Mouse (Mus musculus): ENCODE results near the gene Prr13. TPM values are rescaled to one million over a fixed set of nuclear protein-coding genes. Genes with fewer than 3 reads are reported as not detected.

Gene Prr13
- total and polyA plus RNA-seq, 3 experiments = 17.3 to 73.3 TPM; not detected in 1

DNA sequence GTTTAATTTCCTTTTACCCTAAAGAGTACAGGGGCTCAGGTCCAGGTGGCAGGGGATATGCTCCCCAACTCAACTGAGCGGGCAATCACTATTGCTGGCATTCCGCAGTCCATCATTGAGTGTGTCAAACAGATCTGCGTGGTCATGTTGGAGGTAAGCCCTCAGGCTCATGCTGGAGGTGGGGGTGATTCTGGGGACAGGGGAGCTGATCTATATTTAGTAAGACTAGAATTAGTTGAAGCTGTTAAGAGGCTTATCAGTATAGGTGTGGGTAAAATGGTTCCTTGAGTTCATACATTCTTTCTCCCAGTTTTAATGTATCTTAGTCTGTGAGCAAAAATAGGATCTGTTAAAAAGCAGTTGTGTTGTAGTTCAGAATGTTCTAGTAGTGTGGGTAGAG, 24.3 kb downstream of the Prr13 start:
- H3K27me3 ChIP-seq (ENCODE audit: control insufficient read depth in 1 of 2, insufficient read depth in 2 of 2, low read length in 2 of 2) = no peaks in the 10 kb centered on the region
- DNase-seq (ENCODE audit: low read depth, low spot score) = no peak
- H3K9ac ChIP-seq (ENCODE audit: control insufficient read depth, low read depth, low read length, poor library complexity, severe bottlenecking) = no peak overlapping the region
- H3K79me2 ChIP-seq (ENCODE audit: control insufficient read depth, insufficient read depth, low read length, poor library complexity) = peaks cover 31% of the 10 kb centered on the region
- no peaks in the 10 kb centered on the region for H3K4me1 ChIP-seq (ENCODE audit: control insufficient read depth in 1 of 2, insufficient read depth in 2 of 2, low read length in 2 of 2)
- no peak for TF ChIP-seq MXI1 (IDR thresholded peaks at IDR 0.05; ENCODE audit: low read depth, low read length)
- no peak for TF ChIP-seq TAL1 (IDR thresholded peaks at IDR 0.05; ENCODE audit: low read length)
- no peak for TF ChIP-seq MAX (IDR thresholded peaks at IDR 0.05; ENCODE audit: low read length)
- TF ChIP-seq POLR2AphosphoS2 (IDR thresholded peaks at IDR 0.05; ENCODE audit: low read length) = 0 out of 2 replicates have a peak, but pooled peaks have one; percentile 34
- TF ChIP-seq USF2 (IDR thresholded peaks at IDR 0.05; ENCODE audit: borderline replicate concordance in 1 of 2, insufficient read depth in 1 of 2, low read depth in 1 of 2, low read length in 2 of 2) = 0 out of 4 replicates have a peak, but pooled peaks of 1 of the 2 experiments have one; percentile 7
- TF ChIP-seq HCFC1 (IDR thresholded peaks at IDR 0.05; ENCODE audit: low read depth, low read length) = no peak
- no peak for TF ChIP-seq BHLHE40 (IDR thresholded peaks at IDR 0.05; ENCODE audit: borderline replicate concordance, low read depth, low read length)
- H3K4me3 ChIP-seq (ENCODE audit: control insufficient read depth in 1 of 2, insufficient read depth in 1 of 2, low read depth in 2 of 2, low read length in 2 of 2) = no peak overlapping the region
- no peaks in the 10 kb centered on the region for H3K9me3 ChIP-seq (replicated peaks; ENCODE audit: insufficient read depth, low read length)
- no peak overlapping the region for H3K27ac ChIP-seq (ENCODE audit: control insufficient read depth, low read depth, low read length)
- peaks cover 23 to 73% of the 10 kb centered on the region in 2 experiments for H3K36me3 ChIP-seq (ENCODE audit: control insufficient read depth in 1 of 2, insufficient read depth in 2 of 2, low read length in 2 of 2)

DNA sequence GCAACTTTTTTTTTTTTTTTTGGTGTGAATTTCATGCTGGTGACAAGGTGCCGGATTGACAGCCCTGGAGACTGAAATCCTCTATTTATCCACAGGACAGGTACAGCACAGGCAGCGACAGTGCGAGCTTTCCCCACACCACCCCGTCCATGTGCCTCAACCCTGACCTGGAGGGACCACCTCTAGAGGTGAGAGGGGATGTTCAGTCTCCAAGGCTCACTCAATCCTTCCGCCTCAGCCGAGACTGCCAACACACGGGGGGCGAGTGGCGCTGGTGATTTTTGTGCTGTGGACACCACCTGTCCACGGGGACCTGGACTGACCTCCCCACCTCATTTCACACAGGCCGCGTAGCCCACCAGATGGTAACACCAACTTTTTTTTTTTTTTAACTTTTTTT, 27.0 kb downstream of the Prr13 start:
- Histone ChIP-seq H3K9ac (ENCODE audit: control insufficient read depth, low read depth, low read length, poor library complexity, severe bottlenecking) (no peak overlapping the region), H3K4me3 (ENCODE audit: control insufficient read depth in 1 of 2, insufficient read depth in 1 of 2, low read depth in 2 of 2, low read length in 2 of 2) (no peak overlapping the region), H3K36me3 (ENCODE audit: control insufficient read depth in 1 of 2, insufficient read depth in 2 of 2, low read length in 2 of 2) (peaks cover 27 to 83% of the 10 kb centered on the region in 2 experiments), H3K4me1 (ENCODE audit: control insufficient read depth in 1 of 2, insufficient read depth in 2 of 2, low read length in 2 of 2) (no peaks in the 10 kb centered on the region), H3K27me3 (ENCODE audit: control insufficient read depth in 1 of 2, insufficient read depth in 2 of 2, low read length in 2 of 2) (no peaks in the 10 kb centered on the region), H3K79me2 (ENCODE audit: control insufficient read depth, insufficient read depth, low read length, poor library complexity) (peaks cover 23% of the 10 kb centered on the region), H3K9me3 (replicated peaks; ENCODE audit: insufficient read depth, low read length) (no peaks in the 10 kb centered on the region), H3K27ac (ENCODE audit: control insufficient read depth, low read depth, low read length) (no peak overlapping the region)
- DNase-seq (ENCODE audit: low read depth, low spot score) = no peak
- TF ChIP-seq POLR2A (IDR thresholded peaks at IDR 0.05; ENCODE audit: control insufficient read depth in 1 of 2, insufficient read depth in 1 of 2, low read depth in 1 of 2, low read length in 2 of 2, poor library complexity in 1 of 2) = no peak
- TF ChIP-seq JUND (IDR thresholded peaks at IDR 0.05; ENCODE audit: low read depth, low read length) = no peak
- no peak for TF ChIP-seq ETS1 (IDR thresholded peaks at IDR 0.05; ENCODE audit: low read depth, low read length)
- no peak for TF ChIP-seq ZNF384 (IDR thresholded peaks at IDR 0.05; ENCODE audit: low read depth, low read length)
- TF ChIP-seq ELF1 (IDR thresholded peaks at IDR 0.05; ENCODE audit: low read depth, low read length) = no peak
- no peak for TF ChIP-seq POLR2AphosphoS2 (IDR thresholded peaks at IDR 0.05; ENCODE audit: low read length)
- TF ChIP-seq NRF1 (IDR thresholded peaks at IDR 0.05; ENCODE audit: insufficient read depth, low read depth, low read length, poor library complexity, severe bottlenecking) = no peak
- TF ChIP-seq ZKSCAN1 (IDR thresholded peaks at IDR 0.05; ENCODE audit: low read depth, low read length) = no peak
- no peak for TF ChIP-seq MAZ (IDR thresholded peaks at IDR 0.05; ENCODE audit: low read depth, low read length)
- TF ChIP-seq CTCF (IDR thresholded peaks at IDR 0.05 in 2 of 3, conservative IDR thresholded peaks at IDR 0.05 in 1 of 3; ENCODE audit: control insufficient read depth in 1 of 3, insufficient read depth in 1 of 3, low read depth in 2 of 3, low read length in 3 of 3, poor library complexity in 1 of 3, severe bottlenecking in 1 of 3) = no peak
- no peak for TF ChIP-seq USF2 (IDR thresholded peaks at IDR 0.05; ENCODE audit: borderline replicate concordance in 1 of 2, insufficient read depth in 1 of 2, low read depth in 1 of 2, low read length in 2 of 2)
- no peak for TF ChIP-seq RCOR1 (IDR thresholded peaks at IDR 0.05; ENCODE audit: low read depth, low read length)
- TF ChIP-seq MYB (IDR thresholded peaks at IDR 0.05; ENCODE audit: low read depth, low read length) = no peak
- no peak for TF ChIP-seq RAD21 (IDR thresholded peaks at IDR 0.05; ENCODE audit: low read depth, low read length)

Measured in MEL (cell line).